Mouse (Mus musculus) yolk sac, embryonic 10.5 days (tissue): ENCODE results near the gene Ift46.

Experiments
- DNase-seq: peaks from one replicate; pipeline ENCODE4 v3.0.0-alpha.2; 2017; ENCODE audit warnings: low spot score

The Ift46 gene

GRCm38 (mm10) chr9:44767101-44768028 is at the start of gene Ift46, which contains the start of gene Arcn1:
Gene Ift46, plus strand, starts transcription at chr9:44767908.
Gene Arcn1, minus strand, starts transcription at chr9:44767845.
- peak; percentile 92 for DNase-seq

GRCm38 (mm10) chr9:44718937-44719631 is 48.6 kb upstream of the Ift46 start:
- DNase-seq = no peak

- DNase-seq = no peak
Measured at GRCm38 (mm10) chr9:44719632-44720357, 47.9 kb upstream of the Ift46 start.

- no peak for DNase-seq
Measured at GRCm38 (mm10) chr9:44720358-44721153, 47.2 kb upstream of the Ift46 start.

- DNase-seq = peak; percentile 91
Measured at GRCm38 (mm10) chr9:44721154-44721876, 46.4 kb upstream of the Ift46 start.

GRCm38 (mm10) chr9:44721877-44722186 is 45.9 kb upstream of the Ift46 start:
- DNase-seq = no peak

GRCm38 (mm10) chr9:44722575-44722974 is 45.1 kb upstream of the Ift46 start:
- DNase-seq = no peak

- DNase-seq = no peak
Measured at GRCm38 (mm10) chr9:44723008-44723407, 44.7 kb upstream of the Ift46 start.

GRCm38 (mm10) chr9:44723521-44724041 is 44.1 kb upstream of the Ift46 start:
- DNase-seq = no peak

- peak; percentile 24 for DNase-seq
Measured at GRCm38 (mm10) chr9:44724223-44724622, 43.5 kb upstream of the Ift46 start.

GRCm38 (mm10) chr9:44724665-44725064 is 43.0 kb upstream of the Ift46 start:
- DNase-seq = no peak

GRCm38 (mm10) chr9:44726431-44727146 is 41.1 kb upstream of the Ift46 start:
- DNase-seq = no peak

GRCm38 (mm10) chr9:44727441-44727840 is 40.3 kb upstream of the Ift46 start:
- DNase-seq = no peak

GRCm38 (mm10) chr9:44732130-44732549 is 35.6 kb upstream of the Ift46 start:
- no peak for DNase-seq

- no peak for DNase-seq
Measured at GRCm38 (mm10) chr9:44732921-44733530, 34.7 kb upstream of the Ift46 start.

- peak; percentile 42 for DNase-seq
Measured at GRCm38 (mm10) chr9:44733671-44734523, 33.8 kb upstream of the Ift46 start.

GRCm38 (mm10) chr9:44734524-44735494 is 32.9 kb upstream of the Ift46 start, which contains the start of gene Phldb1:
Gene Phldb1, minus strand, starts transcription at chr9:44735198.
- DNase-seq = peak; percentile 86
